Mouse (Mus musculus) thymus, adult 18-20 months (tissue): ENCODE measurements around the gene Aspn.
"Not testable (repeated sequence)": the region's sequence is repeated elsewhere in the genome, so short reads cannot be mapped to it uniquely, and the experiment has no call there.

Experiments
- DNase-seq, 2 experiments: peaks; one replicate each; pipeline ENCODE4 v3.0.0; 2022; ENCODE audit warnings: mixed read lengths in 2 of 2

Gene Aspn

GRCm38 (mm10) chr13:49584307-49585005 is 40.2 kb downstream of the Aspn start:
- DNase-seq: no peak

- DNase-seq: no peak
Measured at GRCm38 (mm10) chr13:49586062-49586461, 41.8 kb downstream of the Aspn start.

GRCm38 (mm10) chr13:49602541-49602940 is 58.3 kb downstream of the Aspn start:
- not testable (repeated sequence) for DNase-seq

GRCm38 (mm10) chr13:49603603-49604002 is 59.4 kb downstream of the Aspn start:
- DNase-seq: no peak

GRCm38 (mm10) chr13:49607714-49608113 is 63.5 kb downstream of the Aspn start, which contains the start of gene Ogn:
Ogn (plus strand) TSS chr13:49608046.
- DNase-seq: no peak

GRCm38 (mm10) chr13:49608589-49609322 is 64.5 kb downstream of the Aspn start:
- no peak for DNase-seq

- DNase-seq: no peak
Measured at GRCm38 (mm10) chr13:49617021-49617420, 72.8 kb downstream of the Aspn start.
